Mouse (Mus musculus): ENCODE measurements at regions not wholly inside any gene's neighbourhood (a gene's known extent, or its start where the extent isn't known, plus 50 kb on each side); places are given as distances from the start of the nearest gene placed in this dataset.

- no peak overlapping the region for H3K4me3 ChIP-seq
- no peaks in the 10 kb centered on the region for H3K36me3 ChIP-seq (replicated peaks)
- no peaks in the 10 kb centered on the region for H3K9me3 ChIP-seq
- DNase-seq (ENCODE audit: low spot score) = no peak
- H3K27me3 ChIP-seq (replicated peaks; ENCODE audit: low read depth, poor library complexity, severe bottlenecking) = no peaks in the 10 kb centered on the region
- 86% methylated on average over 20 of the region's 20 CpGs for WGBS
- H3K27ac ChIP-seq (replicated peaks) = no peak overlapping the region
- peaks cover 5% of the 10 kb centered on the region; the same call in 1 of the 2 replicates for H3K4me1 ChIP-seq
Observed at GRCm38 (mm10) chr4:54624024-54624873, 320.6 kb upstream of the Zfp462 start.

GRCm38 (mm10) chr4:54636986-54637641, 307.7 kb upstream of the Zfp462 start:
- Histone ChIP-seq H3K9me3 (no peaks in the 10 kb centered on the region), H3K27me3 (replicated peaks; ENCODE audit: low read depth, poor library complexity, severe bottlenecking) (no peaks in the 10 kb centered on the region), H3K36me3 (replicated peaks) (no peaks in the 10 kb centered on the region), H3K4me3 (no peak overlapping the region), H3K4me1 (peaks cover 10% of the 10 kb centered on the region; the same call in 1 of the 2 replicates), H3K27ac (replicated peaks) (no peak overlapping the region)
- 43% methylated on average over 3 of the region's 3 CpGs for WGBS
- no peak for DNase-seq (ENCODE audit: low spot score)

- H3K27me3 ChIP-seq (replicated peaks; ENCODE audit: low read depth, poor library complexity, severe bottlenecking) = no peaks in the 10 kb centered on the region
- peaks cover 4% of the 10 kb centered on the region; the same call in 1 of the 2 replicates for H3K4me1 ChIP-seq
- H3K9me3 ChIP-seq = no peaks in the 10 kb centered on the region
- DNase-seq (ENCODE audit: low spot score) = no peak
- 91% methylated on average over 11 of the region's 11 CpGs for WGBS
- no peaks in the 10 kb centered on the region for H3K36me3 ChIP-seq (replicated peaks)
- no peak overlapping the region for H3K4me3 ChIP-seq
- no peak overlapping the region for H3K27ac ChIP-seq (replicated peaks)
Observed at GRCm38 (mm10) chr4:54646033-54646432, 298.8 kb upstream of the Zfp462 start.

GRCm38 (mm10) chr4:54646459-54646858, 298.4 kb upstream of the Zfp462 start:
- Histone ChIP-seq H3K36me3 (replicated peaks) (no peaks in the 10 kb centered on the region), H3K4me1 (peaks cover 7% of the 10 kb centered on the region), H3K27ac (replicated peaks) (no peak overlapping the region), H3K27me3 (replicated peaks; ENCODE audit: low read depth, poor library complexity, severe bottlenecking) (no peaks in the 10 kb centered on the region), H3K9me3 (no peaks in the 10 kb centered on the region), H3K4me3 (no peak overlapping the region)
- no peak for DNase-seq (ENCODE audit: low spot score)
- WGBS = 78% methylated on average over 8 of the region's 8 CpGs

- WGBS = 91% methylated on average over 4 of the region's 4 CpGs
- no peak overlapping the region for H3K27ac ChIP-seq (replicated peaks)
- no peak for DNase-seq (ENCODE audit: low spot score)
- H3K4me1 ChIP-seq = peaks cover 25% of the 10 kb centered on the region
- H3K9me3 ChIP-seq = no peaks in the 10 kb centered on the region
- H3K27me3 ChIP-seq (replicated peaks; ENCODE audit: low read depth, poor library complexity, severe bottlenecking) = no peaks in the 10 kb centered on the region
- no peak overlapping the region for H3K4me3 ChIP-seq
- H3K36me3 ChIP-seq (replicated peaks) = no peaks in the 10 kb centered on the region
Observed at GRCm38 (mm10) chr4:54648254-54648653, 296.6 kb upstream of the Zfp462 start.

GRCm38 (mm10) chr4:54651646-54652110, 293.2 kb upstream of the Zfp462 start:
- no peak for DNase-seq (ENCODE audit: low spot score)
- Histone ChIP-seq H3K9me3 (no peaks in the 10 kb centered on the region), H3K4me3 (no peak overlapping the region), H3K36me3 (replicated peaks) (no peaks in the 10 kb centered on the region), H3K27me3 (replicated peaks; ENCODE audit: low read depth, poor library complexity, severe bottlenecking) (no peaks in the 10 kb centered on the region), H3K27ac (replicated peaks) (peak overlapping the region; percentile 83), H3K4me1 (peaks cover 30% of the 10 kb centered on the region)

- Histone ChIP-seq H3K36me3 (replicated peaks) (no peaks in the 10 kb centered on the region), H3K9me3 (no peaks in the 10 kb centered on the region), H3K27ac (replicated peaks) (peak overlapping the region; percentile 83), H3K27me3 (replicated peaks; ENCODE audit: low read depth, poor library complexity, severe bottlenecking) (no peaks in the 10 kb centered on the region), H3K4me1 (peaks cover 27% of the 10 kb centered on the region), H3K4me3 (no peak overlapping the region)
- WGBS = 15% methylated on average over 11 of the region's 11 CpGs
- DNase-seq (ENCODE audit: low spot score) = peak; percentile 53
Observed at GRCm38 (mm10) chr4:54652111-54653021, 292.5 kb upstream of the Zfp462 start.

- no peaks in the 10 kb centered on the region for H3K9me3 ChIP-seq
- H3K36me3 ChIP-seq (replicated peaks) = no peaks in the 10 kb centered on the region
- peak overlapping the region; percentile 83 for H3K27ac ChIP-seq (replicated peaks)
- no peak overlapping the region for H3K4me3 ChIP-seq
- WGBS = 58% methylated on average over 10 of the region's 10 CpGs
- peaks cover 27% of the 10 kb centered on the region for H3K4me1 ChIP-seq
- no peak for DNase-seq (ENCODE audit: low spot score)
- no peaks in the 10 kb centered on the region for H3K27me3 ChIP-seq (replicated peaks; ENCODE audit: low read depth, poor library complexity, severe bottlenecking)
Observed at GRCm38 (mm10) chr4:54653097-54653776, 291.6 kb upstream of the Zfp462 start.
